Mouse (Mus musculus) layer of hippocampus, adult 2 months (tissue): ENCODE measurements at regions not wholly inside any gene's neighbourhood (a gene's known extent, or its start where the extent isn't known, plus 50 kb on each side); places are given as distances from the start of the nearest gene placed in this dataset.

ENCODE experiments used
- DNase-seq, 2 experiments: peaks; one replicate each; pipeline ENCODE4 v3.0.0; 2022; ENCODE audit warnings: low spot score in 2 of 2
- H3K27ac ChIP-seq: fragments of 200-600 bp; 2 replicates; pipeline ENCODE4 v1.8.1; 2022
- H3K4me3 ChIP-seq: fragments of 200-600 bp; 2 replicates; pipeline ENCODE4 v1.8.1; 2022; ENCODE audit warnings: mild to moderate bottlenecking
- CTCF ChIP-seq: fragments of 200-600 bp; conservative IDR thresholded peaks from 2 replicates; pipeline ENCODE4 v1.8.1; 2022; ENCODE audit warnings: antibody characterized with exemption, mild to moderate bottlenecking, moderate library complexity

DNA sequence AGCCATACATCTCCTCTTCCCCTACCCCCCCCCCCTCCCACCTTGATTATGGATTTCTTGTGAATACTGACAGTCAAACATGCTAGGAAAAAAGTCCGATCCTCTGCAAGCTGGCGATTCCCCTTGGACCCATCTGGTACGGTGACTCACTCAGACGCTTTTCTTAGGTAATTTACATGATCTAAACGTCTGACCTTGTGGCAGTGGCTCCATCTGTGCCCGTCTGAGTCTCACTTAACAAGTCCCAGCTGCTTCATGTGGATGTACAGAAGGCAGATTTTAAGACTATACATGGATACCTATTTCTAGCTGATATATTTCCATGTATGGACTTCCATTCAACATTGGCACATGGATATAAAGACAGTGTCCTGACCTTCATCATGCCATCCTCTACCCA is 481.0 kb downstream of the Lipi start:
- DNase-seq = no peak
- Histone ChIP-seq H3K27ac (no peak overlapping the region), H3K4me3 (no peak overlapping the region)
- TF ChIP-seq CTCF = no peak

DNA sequence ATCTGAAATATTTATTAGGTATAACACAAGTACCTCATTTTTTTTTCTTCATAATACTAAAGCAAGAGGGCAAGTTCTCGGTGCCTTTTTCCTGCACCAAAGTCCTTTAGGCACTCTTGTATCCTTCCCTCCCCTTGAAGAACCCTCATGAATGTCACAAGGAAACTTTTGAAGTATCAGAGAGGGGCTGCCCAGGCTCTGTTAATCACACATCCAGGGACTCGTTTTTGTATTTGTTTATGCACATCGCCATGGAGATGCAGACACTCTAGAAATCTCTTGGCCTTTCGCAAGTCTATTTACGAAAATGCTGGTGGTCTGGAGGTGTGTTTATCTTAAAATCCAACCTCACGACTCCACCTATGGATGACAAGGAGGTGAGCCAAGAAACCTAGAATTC is 492.7 kb downstream of the Lipi start:
- TF ChIP-seq CTCF = no peak
- no peak for DNase-seq
- peak overlapping the region; percentile 87 for H3K27ac ChIP-seq
- peak overlapping the region; percentile 58 for H3K4me3 ChIP-seq

DNA sequence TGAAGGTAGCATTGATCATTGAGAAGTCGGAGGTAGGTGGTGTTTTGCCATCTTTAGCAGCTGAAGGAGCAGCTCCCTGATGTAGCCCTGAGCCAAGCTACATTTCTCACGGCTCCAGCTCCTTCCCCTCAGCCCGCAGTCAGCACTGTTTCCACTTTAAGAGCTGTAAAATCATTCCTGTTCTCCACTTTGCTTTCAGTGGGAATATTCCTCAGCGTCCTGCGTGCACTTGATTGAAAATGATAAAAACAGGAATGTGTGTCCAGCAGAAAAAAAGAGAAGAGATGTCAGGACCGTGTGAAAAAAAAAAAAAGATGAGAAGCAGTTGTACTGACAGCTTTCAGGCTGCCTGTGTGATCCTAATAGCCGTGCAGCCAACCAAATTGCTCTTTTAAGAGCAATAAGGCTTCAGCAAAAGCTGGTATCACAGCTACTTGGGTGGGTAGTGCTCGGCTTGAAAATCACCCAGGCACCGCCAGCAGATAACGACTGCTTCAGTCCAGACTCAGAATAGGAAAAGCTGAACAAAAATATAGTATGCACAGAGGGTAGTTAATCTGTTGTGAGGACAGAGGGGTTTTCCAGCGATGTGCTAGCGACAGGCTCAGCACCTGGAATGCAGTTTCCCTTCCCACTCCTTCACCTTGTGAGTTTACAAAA is 493.3 kb downstream of the Lipi start:
- TF ChIP-seq CTCF = no peak
- peak overlapping the region; percentile 58 for H3K4me3 ChIP-seq
- DNase-seq = peak in 1 of 2 experiments; percentile 21
- peak overlapping the region; percentile 87 for H3K27ac ChIP-seq

- H3K4me3 ChIP-seq = peak overlapping the region; percentile 58
- H3K27ac ChIP-seq = peak overlapping the region; percentile 87
- TF ChIP-seq CTCF = no peak
- DNase-seq = no peak
These were observed 493.9 kb downstream of the Lipi start for GRCm38 (mm10) chr16:75091931-75092330.

DNA sequence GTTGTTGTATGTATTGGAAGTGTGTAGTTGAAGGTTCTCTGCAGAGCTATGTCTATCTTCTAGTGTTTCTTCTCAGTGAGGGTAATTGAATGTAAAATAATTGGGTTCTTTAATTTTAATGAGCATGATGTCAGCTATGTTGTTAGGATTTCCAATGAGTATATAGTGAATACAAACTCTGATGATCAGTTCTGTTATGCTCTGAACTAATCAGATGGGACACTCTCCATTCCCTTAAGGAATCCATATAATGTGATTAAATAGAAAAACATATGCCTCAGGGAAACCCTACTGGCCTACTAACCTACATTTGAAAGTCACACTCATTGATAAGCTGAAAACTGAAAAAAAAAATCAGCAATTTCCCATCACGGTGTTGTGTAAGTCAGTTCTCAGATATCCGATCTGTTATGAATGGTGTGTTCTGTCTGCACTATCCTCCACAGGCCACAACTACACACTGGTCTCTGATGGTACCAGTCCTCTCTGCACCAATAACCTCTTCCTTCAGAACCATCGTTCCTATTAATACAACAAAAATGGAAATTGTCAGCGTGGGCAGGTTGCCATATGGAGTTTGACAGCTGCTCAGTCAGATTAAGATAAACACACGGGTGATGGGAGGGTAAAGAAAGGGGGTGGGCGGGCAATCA is 496.4 kb downstream of the Lipi start:
- peak overlapping the region; percentile 58 for H3K4me3 ChIP-seq
- peak; percentile 66 to 67 for DNase-seq
- TF ChIP-seq CTCF = no peak
- no peak overlapping the region for H3K27ac ChIP-seq

DNA sequence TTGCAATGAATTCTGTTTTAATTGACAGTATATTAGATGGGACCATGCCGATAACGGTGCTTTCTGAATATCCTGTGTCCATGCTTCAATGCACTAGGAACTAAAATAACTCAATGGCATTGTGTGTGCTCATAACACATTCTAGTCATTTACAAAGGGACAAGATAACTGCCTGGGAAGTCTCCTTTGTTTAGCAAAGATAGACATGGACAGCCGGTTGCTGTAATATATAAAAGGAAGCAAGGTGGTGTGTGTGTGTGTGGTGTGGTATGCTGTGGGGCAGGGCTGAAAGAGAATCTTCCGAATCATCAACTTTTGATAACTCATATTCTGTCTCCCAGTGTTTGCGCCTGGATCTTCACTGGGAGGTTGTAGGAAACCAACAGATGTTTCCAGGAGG is 497.2 kb downstream of the Lipi start:
- DNase-seq = no peak
- Histone ChIP-seq H3K27ac (no peak overlapping the region), H3K4me3 (no peak overlapping the region)
- TF ChIP-seq CTCF = no peak

GRCm38 (mm10) chr16:75065281-75065680 is 520.6 kb downstream of the Lipi start:
- no peak for DNase-seq
- no peak overlapping the region for H3K4me3 ChIP-seq
- TF ChIP-seq CTCF = no peak
- H3K27ac ChIP-seq = no peak overlapping the region

- Histone ChIP-seq H3K4me3 (no peak overlapping the region), H3K27ac (no peak overlapping the region)
- DNase-seq = no peak
- no peak for TF ChIP-seq CTCF
These were observed 532.9 kb downstream of the Lipi start for GRCm38 (mm10) chr16:75052953-75053352.

DNA sequence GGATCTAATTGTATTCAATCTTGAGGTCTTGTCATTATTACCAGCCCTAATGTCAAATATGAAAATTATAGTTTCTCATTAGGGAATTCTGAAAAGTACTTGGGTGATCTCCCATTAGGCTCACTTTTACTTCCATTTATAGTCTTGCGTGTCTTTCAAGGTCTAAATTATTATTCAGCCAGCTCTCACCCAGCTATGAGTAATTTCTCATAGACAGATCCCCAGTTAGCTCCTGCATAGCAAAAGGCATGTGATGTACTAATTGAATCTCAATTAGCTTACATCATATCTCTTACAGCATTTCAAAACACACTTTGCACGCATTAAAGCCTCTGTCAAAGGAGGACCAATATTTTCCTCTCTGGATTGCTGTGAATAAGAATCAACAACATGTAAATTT is 539.9 kb downstream of the Lipi start:
- TF ChIP-seq CTCF = no peak
- no peak for DNase-seq
- no peak overlapping the region for H3K27ac ChIP-seq
- H3K4me3 ChIP-seq = no peak overlapping the region
